Mouse (Mus musculus): Measurements from ENCODE around the gene Apol6. TPM values are rescaled to one million over a fixed set of nuclear protein-coding genes. Genes with fewer than 3 reads are reported as not detected.

The Apol6 gene
- polyA plus RNA-seq, 1 experiment from 2014 or later = not detected

DNA sequence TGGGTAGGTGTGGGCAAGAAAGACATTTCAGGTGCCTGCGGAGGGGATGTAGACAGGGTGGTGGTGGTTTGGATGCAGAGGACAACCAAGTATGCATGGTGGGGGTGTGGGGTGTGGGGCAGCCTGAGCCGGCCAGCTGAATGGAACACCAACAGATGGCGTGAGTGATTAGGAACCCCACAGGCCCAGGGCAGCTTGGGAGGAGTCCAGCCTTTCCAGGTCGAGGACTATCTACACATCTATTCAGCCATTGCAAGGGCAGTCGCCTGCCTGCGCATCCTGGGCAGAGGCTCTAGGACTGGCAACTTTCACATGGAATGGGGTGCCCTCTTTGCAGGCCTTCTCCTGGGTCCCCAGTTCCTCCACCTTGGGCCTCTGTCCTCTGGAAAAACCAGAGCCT lies 10.0 kb upstream of the Apol6 start:
- no peak overlapping the region for H3K4me3 ChIP-seq (replicated peaks)
- WGBS = 83% methylated on average over 6 of the region's 6 CpGs
- no peaks in the 10 kb centered on the region for H3K36me3 ChIP-seq
- peaks cover 49% of the 10 kb centered on the region for H3K4me1 ChIP-seq (replicated peaks)
- H3K9ac ChIP-seq (replicated peaks) = no peak overlapping the region
- ATAC-seq (ENCODE audit: insufficient number of reproducible peaks, insufficient read depth, low FRiP score, low TSS enrichment, low read depth) = no peak
- H3K4me2 ChIP-seq = no peak overlapping the region
- no peaks in the 10 kb centered on the region for H3K27me3 ChIP-seq
- H3K9me3 ChIP-seq = no peaks in the 10 kb centered on the region
- H3K27ac ChIP-seq = no peak overlapping the region

DNA sequence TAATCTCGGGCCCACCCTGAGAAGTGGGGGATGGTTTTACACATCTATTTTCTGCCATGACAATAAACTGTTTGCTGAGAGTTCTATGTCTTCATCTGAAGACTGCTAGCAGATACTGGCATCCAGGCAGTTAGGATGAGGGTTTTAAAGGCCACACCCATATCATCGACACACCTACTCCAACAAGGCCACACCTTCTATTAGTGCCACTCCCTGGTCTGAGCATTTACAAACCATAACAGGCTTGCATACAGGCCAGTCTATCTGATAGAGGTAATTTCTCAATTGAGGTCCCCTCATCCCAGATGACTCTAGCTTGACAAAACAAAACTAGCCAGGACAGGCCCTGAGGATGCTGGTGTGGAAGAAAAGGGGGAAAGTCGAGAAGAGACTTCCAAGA lies 8.9 kb upstream of the Apol6 start:
- Histone ChIP-seq H3K4me3 (replicated peaks) (no peak overlapping the region), H3K9ac (replicated peaks) (no peak overlapping the region), H3K27ac (peak overlapping the region; percentile 95), H3K27me3 (no peaks in the 10 kb centered on the region), H3K36me3 (no peaks in the 10 kb centered on the region), H3K4me1 (replicated peaks) (peaks cover 56% of the 10 kb centered on the region), H3K9me3 (no peaks in the 10 kb centered on the region), H3K4me2 (no peak overlapping the region)
- no peak for ATAC-seq (ENCODE audit: insufficient number of reproducible peaks, insufficient read depth, low FRiP score, low TSS enrichment, low read depth)
- WGBS = 68% methylated on average over 3 of the region's 3 CpGs

- Histone ChIP-seq H3K27me3 (no peaks in the 10 kb centered on the region), H3K4me2 (0 out of 2 replicates have a peak overlapping the region, but pooled peaks have one; percentile 2), H3K36me3 (no peaks in the 10 kb centered on the region), H3K4me1 (replicated peaks) (peaks cover 51% of the 10 kb centered on the region), H3K9me3 (no peaks in the 10 kb centered on the region), H3K9ac (replicated peaks) (no peak overlapping the region), H3K4me3 (replicated peaks) (no peak overlapping the region), H3K27ac (peak overlapping the region; percentile 95)
- WGBS = 65% methylated on average over 11 of the region's 11 CpGs
- peak; percentile 41; the same call in 1 of the 2 replicates for ATAC-seq (ENCODE audit: insufficient number of reproducible peaks, insufficient read depth, low FRiP score, low TSS enrichment, low read depth)
These were observed 8.1 kb upstream of the Apol6 start for GRCm38 (mm10) chr15:77036320-77036988.

DNA sequence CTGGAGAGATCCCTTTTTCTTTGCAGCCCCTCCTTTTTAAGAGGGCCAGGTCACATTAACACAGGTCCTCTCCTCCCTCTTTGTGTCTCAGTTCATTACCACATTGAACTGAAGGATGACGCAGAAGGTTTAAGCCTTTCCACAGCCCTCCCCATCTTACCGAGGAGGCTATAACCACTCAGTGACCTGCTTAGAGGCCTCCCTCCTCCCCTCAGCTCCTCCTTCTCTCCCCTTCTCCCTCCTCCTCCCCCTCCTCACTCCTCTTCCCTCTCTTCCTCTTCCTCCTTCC lies 7.6 kb upstream of the Apol6 start:
- Histone ChIP-seq H3K27me3 (no peaks in the 10 kb centered on the region), H3K36me3 (no peaks in the 10 kb centered on the region), H3K4me2 (peak overlapping the region; percentile 2), H3K9ac (replicated peaks) (no peak overlapping the region), H3K4me3 (replicated peaks) (no peak overlapping the region), H3K27ac (peak overlapping the region; percentile 95), H3K4me1 (replicated peaks) (peaks cover 49% of the 10 kb centered on the region), H3K9me3 (no peaks in the 10 kb centered on the region)
- 42% methylated on average over 2 of the region's 2 CpGs for WGBS
- ATAC-seq (ENCODE audit: insufficient number of reproducible peaks, insufficient read depth, low FRiP score, low TSS enrichment, low read depth) = 0 out of 2 replicates have a peak, but pooled peaks have one; percentile 21

GRCm38 (mm10) chr15:77037278-77038161 lies 7.0 kb upstream of the Apol6 start:
- Histone ChIP-seq H3K9ac (replicated peaks) (no peak overlapping the region), H3K9me3 (no peaks in the 10 kb centered on the region), H3K36me3 (no peaks in the 10 kb centered on the region), H3K4me1 (replicated peaks) (peaks cover 49% of the 10 kb centered on the region), H3K4me3 (replicated peaks) (no peak overlapping the region; the same call in 1 of the 2 replicates), H3K27me3 (no peaks in the 10 kb centered on the region), H3K27ac (peak overlapping the region; percentile 95), H3K4me2 (peak overlapping the region; percentile 28)
- ATAC-seq (ENCODE audit: insufficient number of reproducible peaks, insufficient read depth, low FRiP score, low TSS enrichment, low read depth) = peak; percentile 92
- 19% methylated on average over 11 of the region's 11 CpGs for WGBS

DNA sequence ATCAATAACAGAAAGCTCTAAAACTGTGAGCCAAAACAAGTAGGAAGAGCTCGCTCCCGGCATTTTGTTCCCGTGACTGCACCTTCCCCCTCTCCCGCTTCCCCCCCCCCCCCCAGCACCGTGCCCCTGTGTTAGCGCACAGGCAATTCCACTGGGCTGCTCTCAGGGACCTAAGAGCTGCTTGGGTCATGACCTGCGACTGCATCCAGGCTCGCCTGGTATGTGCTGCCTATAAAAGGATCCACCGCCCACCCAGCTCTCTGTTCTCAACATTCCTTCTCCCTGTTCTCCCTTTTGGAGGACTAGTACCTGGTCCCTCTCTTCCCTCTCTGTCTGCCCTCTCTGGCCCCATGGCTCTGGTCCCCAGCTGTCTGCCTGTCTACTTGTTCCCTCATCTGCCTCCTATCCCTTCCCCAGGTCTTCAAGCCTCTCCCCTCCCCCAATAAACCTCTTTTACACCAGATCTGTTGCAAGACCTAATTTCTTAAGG lies 5.3 kb upstream of the Apol6 start:
- H3K27ac ChIP-seq = peak overlapping the region; percentile 57; the same call in 1 of the 2 replicates
- H3K4me2 ChIP-seq = no peak overlapping the region
- H3K36me3 ChIP-seq = no peaks in the 10 kb centered on the region
- H3K9ac ChIP-seq (replicated peaks) = no peak overlapping the region
- no peak for ATAC-seq (ENCODE audit: insufficient number of reproducible peaks, insufficient read depth, low FRiP score, low TSS enrichment, low read depth)
- 51% methylated on average over 8 of the region's 9 CpGs for WGBS
- no peak overlapping the region for H3K4me3 ChIP-seq (replicated peaks)
- no peaks in the 10 kb centered on the region for H3K9me3 ChIP-seq
- peaks cover 49% of the 10 kb centered on the region for H3K4me1 ChIP-seq (replicated peaks)
- H3K27me3 ChIP-seq = no peaks in the 10 kb centered on the region

- no peak overlapping the region for H3K9ac ChIP-seq (replicated peaks)
- H3K36me3 ChIP-seq = no peaks in the 10 kb centered on the region
- WGBS = 85% methylated on average over 3 of the region's 3 CpGs
- peaks cover 53% of the 10 kb centered on the region for H3K4me1 ChIP-seq (replicated peaks)
- H3K27ac ChIP-seq = 0 out of 2 replicates have a peak overlapping the region, but pooled peaks have one; percentile 42
- ATAC-seq (ENCODE audit: insufficient number of reproducible peaks, insufficient read depth, low FRiP score, low TSS enrichment, low read depth) = no peak
- no peak overlapping the region for H3K4me2 ChIP-seq
- no peaks in the 10 kb centered on the region for H3K27me3 ChIP-seq
- H3K4me3 ChIP-seq (replicated peaks) = no peak overlapping the region
- no peaks in the 10 kb centered on the region for H3K9me3 ChIP-seq
These were observed 3.7 kb upstream of the Apol6 start for GRCm38 (mm10) chr15:77040784-77041183.

GRCm38 (mm10) chr15:77045609-77046008 lies 1.1 kb downstream of the Apol6 start:
- Histone ChIP-seq H3K4me2 (no peak overlapping the region), H3K4me1 (replicated peaks) (0 out of 2 replicates have a peak, but pooled peaks cover 9% of the 10 kb centered on the region), H3K9ac (replicated peaks) (no peak overlapping the region), H3K9me3 (no peaks in the 10 kb centered on the region), H3K4me3 (replicated peaks) (no peak overlapping the region), H3K27ac (no peak overlapping the region), H3K27me3 (no peaks in the 10 kb centered on the region), H3K36me3 (no peaks in the 10 kb centered on the region)
- 27% methylated on average over 10 of the region's 10 CpGs for WGBS
- ATAC-seq (ENCODE audit: insufficient number of reproducible peaks, insufficient read depth, low FRiP score, low TSS enrichment, low read depth) = no peak

GRCm38 (mm10) chr15:77050570-77050969 lies 6.0 kb downstream of the Apol6 start, which contains the start of gene Mb:
Gene Mb (minus strand): TSS chr15:77050670.
- H3K4me3 ChIP-seq (replicated peaks) = no peak within 1 kb of the TSS
- no peaks in the 10 kb centered on the region for H3K9me3 ChIP-seq
- no peak within 1 kb of the TSS for H3K4me2 ChIP-seq
- no peaks in the 10 kb centered on the region for H3K36me3 ChIP-seq
- H3K27me3 ChIP-seq = no peaks in the 10 kb centered on the region
- WGBS = 91% methylated on average over 10 of the region's 10 CpGs
- H3K9ac ChIP-seq (replicated peaks) = no peak within 1 kb of the TSS
- ATAC-seq (ENCODE audit: insufficient number of reproducible peaks, insufficient read depth, low FRiP score, low TSS enrichment, low read depth) = no peak
- H3K27ac ChIP-seq = no peak within 1 kb of the TSS
- H3K4me1 ChIP-seq (replicated peaks) = 0 out of 2 replicates have a peak, but pooled peaks cover 3% of the 10 kb centered on the region

DNA sequence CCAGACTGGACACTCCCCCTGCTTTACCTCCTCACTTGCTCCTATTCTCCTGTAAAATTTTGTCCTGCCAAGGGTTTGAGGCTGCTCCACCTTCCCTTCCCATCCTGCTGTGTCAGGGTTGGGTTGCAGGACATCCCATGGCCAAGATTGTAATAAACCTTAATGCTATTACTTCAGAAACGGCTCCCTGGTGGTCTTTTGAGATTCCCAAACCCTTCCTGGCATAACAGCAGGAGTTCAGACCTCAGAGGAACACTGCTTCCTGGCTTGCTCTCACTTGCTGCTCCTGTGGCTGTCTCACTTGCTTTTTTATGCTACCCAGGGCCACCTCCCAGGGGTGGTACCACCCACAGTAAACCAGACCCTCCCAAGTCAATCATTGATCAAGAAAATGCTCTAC lies 7.6 kb downstream of the Apol6 start:
- H3K27ac ChIP-seq = no peak overlapping the region
- H3K4me1 ChIP-seq (replicated peaks) = 0 out of 2 replicates have a peak, but pooled peaks cover 3% of the 10 kb centered on the region
- no peaks in the 10 kb centered on the region for H3K36me3 ChIP-seq
- no peaks in the 10 kb centered on the region for H3K9me3 ChIP-seq
- no peaks in the 10 kb centered on the region for H3K27me3 ChIP-seq
- ATAC-seq (ENCODE audit: insufficient number of reproducible peaks, insufficient read depth, low FRiP score, low TSS enrichment, low read depth) = no peak
- no peak overlapping the region for H3K4me2 ChIP-seq
- no peak overlapping the region for H3K4me3 ChIP-seq (replicated peaks)
- WGBS = 36% methylated on average over 1 of the region's 1 CpGs
- no peak overlapping the region for H3K9ac ChIP-seq (replicated peaks)

- H3K4me1 ChIP-seq (replicated peaks) = 0 out of 2 replicates have a peak, but pooled peaks cover 3% of the 10 kb centered on the region
- H3K9ac ChIP-seq (replicated peaks) = no peak overlapping the region
- H3K9me3 ChIP-seq = no peaks in the 10 kb centered on the region
- H3K27me3 ChIP-seq = no peaks in the 10 kb centered on the region
- no peaks in the 10 kb centered on the region for H3K36me3 ChIP-seq
- H3K4me2 ChIP-seq = no peak overlapping the region
- WGBS = 83% methylated on average over 1 of the region's 1 CpGs
- H3K4me3 ChIP-seq (replicated peaks) = no peak overlapping the region
- no peak overlapping the region for H3K27ac ChIP-seq
- ATAC-seq (ENCODE audit: insufficient number of reproducible peaks, insufficient read depth, low FRiP score, low TSS enrichment, low read depth) = no peak
These were observed 8.5 kb downstream of the Apol6 start for GRCm38 (mm10) chr15:77053021-77053420.

Measured in limb, embryonic 12.5 days (tissue).